Mouse (Mus musculus) midbrain, embryonic 14.5 days (tissue): ENCODE measurements around the gene Scn3b. TPM values are rescaled to one million over a fixed set of nuclear protein-coding genes. Genes with fewer than 3 reads are reported as not detected.

Experiments
- ATAC-seq: fragments of 200-750 bp; cut with Nextera tagmentation; 2 replicates; pipeline ENCODE4 v1.8.0; 2017; ENCODE audit warnings: moderate number of reproducible peaks, moderate library complexity; ENCODE audit not compliant: low FRiP score, low TSS enrichment
- DNase-seq: peaks from one replicate; pipeline ENCODE4 v3.0.0-alpha.2; 2015
- H3K27ac ChIP-seq: fragments of 300-500 bp; sonication (generic); replicated peaks from 2 replicates; pipeline ENCODE4 v1.5.1; 2014; ENCODE audit warnings: mild to moderate bottlenecking, low read depth, low read length, moderate library complexity
- H3K27me3 ChIP-seq: fragments of 300-500 bp; sonication (generic); 2 replicates; pipeline ENCODE4 v1.6.1; 2014; ENCODE audit warnings: low read length, control low read depth, mixed read lengths; ENCODE audit not compliant: control insufficient read depth, insufficient read depth
- H3K36me3 ChIP-seq: fragments of 300-500 bp; sonication (generic); 2 replicates; pipeline ENCODE4 v1.6.1; 2014; ENCODE audit warnings: low read length, control low read depth; ENCODE audit not compliant: control insufficient read depth, insufficient read depth
- H3K4me1 ChIP-seq: fragments of 300-500 bp; sonication (generic); 2 replicates; pipeline ENCODE4 v1.6.1; 2014; ENCODE audit warnings: mild to moderate bottlenecking, antibody characterized with exemption, low read length, control low read depth; ENCODE audit not compliant: control insufficient read depth, insufficient read depth
- H3K4me2 ChIP-seq: fragments of 300-500 bp; sonication (generic); 2 replicates; pipeline ENCODE4 v1.6.1; 2014; ENCODE audit warnings: mild to moderate bottlenecking, low read length, moderate library complexity
- H3K4me3 ChIP-seq: fragments of 300-500 bp; sonication (generic); replicated peaks from 2 replicates; pipeline ENCODE4 v1.5.1; 2014; ENCODE audit warnings: low read depth, low read length
- H3K9ac ChIP-seq: fragments of 300-500 bp; sonication (generic); replicated peaks from 2 replicates; pipeline ENCODE4 v1.6.1; 2014; ENCODE audit warnings: mild to moderate bottlenecking, low read length, moderate library complexity
- H3K9me3 ChIP-seq: fragments of 300-500 bp; sonication (generic); 2 replicates; pipeline ENCODE4 v1.6.1; 2016; ENCODE audit warnings: low read length, control low read depth, mixed read lengths; ENCODE audit not compliant: control insufficient read depth
- WGBS: fragments of 180-500 bp; shearing (Covaris S2); extraction: QIAGEN DNeasy Blood & Tissue Kit; methylation state at CpG from one replicate; pipeline ENCODE4 v1.1.7; 2014; 5-methylcytosine and 5-hydroxymethylcytosine counted together
- polyA plus RNA-seq: library from polyadenylated mRNA; unstranded; fragments of >200 nt; fragmentation: Nextera tagmentation; extraction: Ambion mirVana; gene quantifications from 2 replicates; pipeline ENCODE4 v1.2.1, GENCODE M21; 2014

Gene Scn3b
- 142 and 154 TPM in 2 replicates for polyA plus RNA-seq

GRCm38 (mm10) chr9:40269103-40269861 lies at the start of gene Scn3b:
Scn3b (plus strand) TSS chr9:40269217.
- Histone ChIP-seq H3K27me3 (no peaks in the 10 kb centered on the region), H3K9me3 (no peaks in the 10 kb centered on the region), H3K9ac (peak within 1 kb of the TSS; percentile 64), H3K36me3 (no peaks in the 10 kb centered on the region), H3K27ac (peak within 1 kb of the TSS; percentile 26), H3K4me1 (peaks cover 31% of the 10 kb centered on the region), H3K4me2 (peak within 1 kb of the TSS; percentile 71), H3K4me3 (peak within 1 kb of the TSS; percentile 58)
- WGBS, result under 1% methylated on average over 42 of the region's 42 CpGs
- ATAC-seq (peak; percentile 93), DNase-seq (peak; percentile 90)

- no peak for ATAC-seq
- 66% methylated on average over 4 of the region's 4 CpGs for WGBS
- Histone ChIP-seq H3K9ac (no peak overlapping the region), H3K4me2 (no peak overlapping the region), H3K9me3 (no peaks in the 10 kb centered on the region), H3K27me3 (no peaks in the 10 kb centered on the region), H3K4me3 (no peak overlapping the region), H3K27ac (no peak overlapping the region), H3K4me1 (no peaks in the 10 kb centered on the region), H3K36me3 (no peaks in the 10 kb centered on the region)
- peak; percentile 26 for DNase-seq
Observed at GRCm38 (mm10) chr9:40224289-40224688, 44.7 kb upstream of the Scn3b start.

GRCm38 (mm10) chr9:40227874-40228789 lies 40.9 kb upstream of the Scn3b start:
- WGBS, result 69% methylated on average over 10 of the region's 10 CpGs
- no peak overlapping the region for H3K9ac ChIP-seq
- no peaks in the 10 kb centered on the region for H3K4me1 ChIP-seq
- no peaks in the 10 kb centered on the region for H3K27me3 ChIP-seq
- peaks cover 4% of the 10 kb centered on the region; the same call in 1 of the 2 replicates for H3K9me3 ChIP-seq
- no peak overlapping the region for H3K4me2 ChIP-seq
- no peaks in the 10 kb centered on the region for H3K36me3 ChIP-seq
- peak; percentile 93 for DNase-seq
- H3K27ac ChIP-seq, result no peak overlapping the region
- H3K4me3 ChIP-seq, result no peak overlapping the region
- ATAC-seq, result peak; percentile 78

GRCm38 (mm10) chr9:40228804-40229331 lies 40.1 kb upstream of the Scn3b start:
- Histone ChIP-seq H3K9me3 (peaks cover 4% of the 10 kb centered on the region; the same call in 1 of the 2 replicates), H3K4me2 (no peak overlapping the region), H3K4me1 (no peaks in the 10 kb centered on the region), H3K4me3 (no peak overlapping the region), H3K9ac (no peak overlapping the region), H3K36me3 (no peaks in the 10 kb centered on the region), H3K27me3 (no peaks in the 10 kb centered on the region), H3K27ac (no peak overlapping the region)
- DNase-seq (no peak), ATAC-seq (no peak)
- WGBS, result 23% methylated on average over 6 of the region's 6 CpGs

GRCm38 (mm10) chr9:40229479-40229878 lies 39.5 kb upstream of the Scn3b start:
- Histone ChIP-seq H3K36me3 (no peaks in the 10 kb centered on the region), H3K9me3 (peaks cover 4% of the 10 kb centered on the region; the same call in 1 of the 2 replicates), H3K27me3 (no peaks in the 10 kb centered on the region), H3K9ac (no peak overlapping the region), H3K4me3 (no peak overlapping the region), H3K4me2 (no peak overlapping the region), H3K27ac (no peak overlapping the region), H3K4me1 (no peaks in the 10 kb centered on the region)
- DNase-seq, result no peak
- 43% methylated on average over 5 of the region's 5 CpGs for WGBS
- ATAC-seq, result no peak

- H3K9ac ChIP-seq, result no peak overlapping the region
- WGBS, result 76% methylated on average over 3 of the region's 3 CpGs
- H3K36me3 ChIP-seq, result no peaks in the 10 kb centered on the region
- H3K4me2 ChIP-seq, result no peak overlapping the region
- no peaks in the 10 kb centered on the region for H3K4me1 ChIP-seq
- no peak for ATAC-seq
- H3K4me3 ChIP-seq, result no peak overlapping the region
- DNase-seq, result no peak
- peaks cover 4% of the 10 kb centered on the region; the same call in 1 of the 2 replicates for H3K9me3 ChIP-seq
- H3K27ac ChIP-seq, result no peak overlapping the region
- no peaks in the 10 kb centered on the region for H3K27me3 ChIP-seq
Observed at GRCm38 (mm10) chr9:40231019-40231418, 38.0 kb upstream of the Scn3b start.

GRCm38 (mm10) chr9:40234233-40235072 lies 34.6 kb upstream of the Scn3b start:
- no peak overlapping the region for H3K4me2 ChIP-seq
- no peak overlapping the region for H3K4me3 ChIP-seq
- H3K36me3 ChIP-seq, result no peaks in the 10 kb centered on the region
- H3K9me3 ChIP-seq, result peaks cover 4% of the 10 kb centered on the region; the same call in 1 of the 2 replicates
- no peak overlapping the region for H3K9ac ChIP-seq
- ATAC-seq, result no peak
- no peaks in the 10 kb centered on the region for H3K4me1 ChIP-seq
- 51% methylated on average over 10 of the region's 10 CpGs for WGBS
- H3K27ac ChIP-seq, result no peak overlapping the region
- H3K27me3 ChIP-seq, result no peaks in the 10 kb centered on the region
- DNase-seq, result no peak

GRCm38 (mm10) chr9:40235220-40235619 lies 33.8 kb upstream of the Scn3b start:
- Histone ChIP-seq H3K4me1 (no peaks in the 10 kb centered on the region), H3K36me3 (no peaks in the 10 kb centered on the region), H3K4me2 (no peak overlapping the region), H3K27me3 (no peaks in the 10 kb centered on the region), H3K27ac (no peak overlapping the region), H3K4me3 (no peak overlapping the region), H3K9ac (no peak overlapping the region), H3K9me3 (peaks cover 4% of the 10 kb centered on the region; the same call in 1 of the 2 replicates)
- ATAC-seq, result no peak
- 84% methylated on average over 7 of the region's 7 CpGs for WGBS
- DNase-seq, result no peak
